Mouse (Mus musculus) bone marrow, adult 2 months (tissue): ENCODE measurements around the gene Gm12184.

Source experiments
- CTCF ChIP-seq: fragments of 200-500 bp; IDR thresholded peaks from 2 replicates; pipeline ENCODE4 v1.5.1; 2011; ENCODE audit warnings: low read length, control low read depth; ENCODE audit not compliant: control insufficient read depth, insufficient read depth
- POLR2A ChIP-seq: fragments of 200-500 bp; IDR thresholded peaks from 2 replicates; pipeline ENCODE4 v1.6.1; 2011; ENCODE audit warnings: low read depth, mild to moderate bottlenecking, control low read depth, low read length, borderline replicate concordance; ENCODE audit not compliant: control insufficient read depth

DNA sequence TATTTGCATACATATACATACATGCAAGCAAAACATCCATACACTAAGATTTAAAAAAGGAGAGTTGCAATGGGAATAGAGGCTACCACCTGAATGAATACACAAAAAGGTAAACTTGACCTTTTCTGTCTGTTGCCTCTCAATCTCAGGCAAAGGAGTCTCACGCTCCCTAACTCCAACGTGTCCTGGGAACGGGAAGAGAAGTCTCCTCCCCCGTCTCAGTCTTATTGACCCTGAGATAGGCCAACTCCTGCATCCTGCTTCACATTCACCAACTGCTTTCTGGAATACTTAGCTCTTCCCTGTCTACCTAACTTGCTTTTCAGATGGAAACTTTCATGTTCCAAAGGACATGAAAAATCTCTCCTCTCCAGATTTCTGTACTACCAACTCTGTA lies 17.0 kb downstream of the Gm12184 start:
- no peak for TF ChIP-seq POLR2A
- TF ChIP-seq CTCF: no peak
